Comparison of ENCODE assay signal across 7 mouse cellular contexts in genomic region chr1:154204652-154205573, GRCm38 (mm10). TPM values are rescaled to one million over a fixed set of nuclear protein-coding genes. Genes with fewer than 3 reads are reported as not detected.
DNase-seq lines count a peak whose midpoint lies in the region; ATAC-seq and TF ChIP-seq lines count a peak whose summit lies in the region.

No protein-coding gene starts in this region.

- WGBS in liver, embryonic 11.5 days, result 12% methylated on average over 66 of the region's 66 CpGs
- WGBS in liver, postnatal 0 days (ENCODE audit: insufficient replicate concordance), result 11% methylated on average over 66 of the region's 66 CpGs
- WGBS in embryonic facial prominence, embryonic 11.5 days, result 9% methylated on average over 66 of the region's 66 CpGs
- WGBS in hindbrain, embryonic 12.5 days, result 9% methylated on average over 66 of the region's 66 CpGs

- no peaks in the 10 kb centered on the region for H3K4me1 ChIP-seq in liver, embryonic 11.5 days (replicated peaks; ENCODE audit: control insufficient read depth, insufficient read depth, low read length)
- no peaks in the 10 kb centered on the region for H3K4me1 ChIP-seq in liver, postnatal 0 days (ENCODE audit: insufficient read depth)
- H3K4me1 ChIP-seq in embryonic facial prominence, embryonic 11.5 days (ENCODE audit: control insufficient read depth, insufficient read depth, low read length), result no peaks in the 10 kb centered on the region; the same call in 1 of the 2 replicates
- H3K4me1 ChIP-seq in hindbrain, embryonic 12.5 days, result peaks cover 11% of the 10 kb centered on the region

- H3K36me3 ChIP-seq in liver, embryonic 11.5 days (ENCODE audit: control insufficient read depth, insufficient read depth, low read length), result no peaks in the 10 kb centered on the region
- no peaks in the 10 kb centered on the region for H3K36me3 ChIP-seq in liver, postnatal 0 days (replicated peaks; ENCODE audit: insufficient read depth, low read length)
- no peaks in the 10 kb centered on the region for H3K36me3 ChIP-seq in embryonic facial prominence, embryonic 11.5 days (replicated peaks; ENCODE audit: control insufficient read depth, insufficient read depth, low read depth, low read length)
- no peaks in the 10 kb centered on the region for H3K36me3 ChIP-seq in hindbrain, embryonic 12.5 days

- no peaks in the 10 kb centered on the region for H3K9me3 ChIP-seq in liver, embryonic 11.5 days (ENCODE audit: control insufficient read depth, low read length)
- no peaks in the 10 kb centered on the region for H3K9me3 ChIP-seq in liver, postnatal 0 days (ENCODE audit: low read length)
- no peaks in the 10 kb centered on the region for H3K9me3 ChIP-seq in embryonic facial prominence, embryonic 11.5 days (replicated peaks; ENCODE audit: control insufficient read depth, low read length)
- H3K9me3 ChIP-seq in hindbrain, embryonic 12.5 days (replicated peaks), result no peaks in the 10 kb centered on the region

- H3K4me2 ChIP-seq in liver, embryonic 11.5 days, result peak overlapping the region; percentile 53
- no peak overlapping the region for H3K4me2 ChIP-seq in liver, postnatal 0 days (ENCODE audit: low read depth, low read length)
- H3K4me2 ChIP-seq in embryonic facial prominence, embryonic 11.5 days (ENCODE audit: low read depth, low read length), result peak overlapping the region; percentile 59
- H3K4me2 ChIP-seq in hindbrain, embryonic 12.5 days (replicated peaks), result peak overlapping the region; percentile 71

- H3K27ac ChIP-seq in liver, embryonic 11.5 days (ENCODE audit: low read depth, low read length), result no peak overlapping the region
- H3K27ac ChIP-seq in liver, postnatal 0 days (ENCODE audit: low read depth), result no peak overlapping the region
- no peak overlapping the region for H3K27ac ChIP-seq in embryonic facial prominence, embryonic 11.5 days (replicated peaks; ENCODE audit: low read depth, low read length)
- H3K27ac ChIP-seq in hindbrain, embryonic 12.5 days, result no peak overlapping the region

- H3K27me3 ChIP-seq in liver, embryonic 11.5 days (replicated peaks; ENCODE audit: control insufficient read depth, insufficient read depth, low read length), result peaks cover 32% of the 10 kb centered on the region
- H3K27me3 ChIP-seq in liver, postnatal 0 days (ENCODE audit: insufficient read depth, low read length), result peaks cover 33% of the 10 kb centered on the region
- H3K27me3 ChIP-seq in embryonic facial prominence, embryonic 11.5 days (ENCODE audit: control insufficient read depth, insufficient read depth, low read length), result peaks cover 30% of the 10 kb centered on the region
- peaks cover 42% of the 10 kb centered on the region for H3K27me3 ChIP-seq in hindbrain, embryonic 12.5 days

- H3K9ac ChIP-seq in liver, embryonic 11.5 days (ENCODE audit: low read depth, low read length), result no peak overlapping the region
- H3K9ac ChIP-seq in liver, postnatal 0 days (replicated peaks), result no peak overlapping the region
- peak overlapping the region; percentile 34; the same call in 1 of the 2 replicates for H3K9ac ChIP-seq in embryonic facial prominence, embryonic 11.5 days (replicated peaks; ENCODE audit: low read length)
- peak overlapping the region; percentile 1; the same call in 1 of the 2 replicates for H3K9ac ChIP-seq in hindbrain, embryonic 12.5 days

- 0 out of 2 replicates have a peak, but pooled peaks have one; percentile 26 for ATAC-seq in liver, embryonic 11.5 days (replicated peaks; ENCODE audit: low FRiP score)
- ATAC-seq in liver, postnatal 0 days, result no peak
- ATAC-seq in embryonic facial prominence, embryonic 11.5 days (replicated peaks; ENCODE audit: insufficient number of reproducible peaks, low FRiP score, low TSS enrichment, low read depth), result no peak
- 0 out of 2 replicates have a peak, but pooled peaks have one; percentile 19 for ATAC-seq in hindbrain, embryonic 12.5 days (ENCODE audit: low FRiP score)

- DNase-seq in liver, embryonic 11.5 days (ENCODE audit: low spot score), result no peak
- no peak for DNase-seq in liver, postnatal 0 days
- DNase-seq in embryonic facial prominence, embryonic 11.5 days (ENCODE audit: low spot score), result no peak
- DNase-seq in mesoderm, embryonic 11.5 days (ENCODE audit: low read depth, low spot score), result peak; percentile 29
- DNase-seq in T-cell, adult 2 months (ENCODE audit: low spot score), result no peak
- DNase-seq in MN1 (ENCODE audit: low spot score), result no peak

- no peak for TF ChIP-seq EP300 in liver, postnatal 0 days (IDR thresholded peaks at IDR 0.05; ENCODE audit: low read depth)

- H3K4me3 ChIP-seq in liver, embryonic 11.5 days (ENCODE audit: low read depth, low read length), result peak overlapping the region; percentile 31
- no peak overlapping the region for H3K4me3 ChIP-seq in liver, postnatal 0 days (ENCODE audit: low read depth, low read length)
- peak overlapping the region; percentile 31 for H3K4me3 ChIP-seq in embryonic facial prominence, embryonic 11.5 days (ENCODE audit: low read depth, low read length)
- H3K4me3 ChIP-seq in hindbrain, embryonic 12.5 days, result peak overlapping the region; percentile 33

- TF ChIP-seq CTCF in liver, postnatal 0 days (IDR thresholded peaks at IDR 0.05; ENCODE audit: low read depth), result no peak

RNA-seq across cellular contexts. Expression of gene Zfp648, which starts 3.9 kb away (rescaled TPM):
- polyA plus RNA-seq in liver, embryonic 11.5 days (2014; fragmentation: Nextera tagmentation; extraction: Ambion mirVana), result 0.16 TPM in 1 of 2 replicates, not detected in the other
- polyA plus RNA-seq in liver, postnatal 0 days (2015; fragmentation: Nextera tagmentation; extraction: Ambion mirVana), result not detected in 2 replicates
- polyA plus RNA-seq in embryonic facial prominence, embryonic 11.5 days (2014; fragmentation: Nextera tagmentation; extraction: Ambion mirVana), result 0.14 TPM in 2 replicates
- polyA plus RNA-seq in hindbrain, embryonic 12.5 days (2016; fragmentation: Nextera tagmentation; extraction: Ambion mirVana), result 0.72 and 1.1 TPM in 2 replicates

Comparison
In these comparisons a context has a peak if more than half of its experiments do, and no peak if none do; other contexts are left out.
1. ATAC-seq: peak in liver, embryonic 11.5 days (single experiment) and hindbrain, embryonic 12.5 days (single experiment); none in liver, postnatal 0 days (single experiment) and embryonic facial prominence, embryonic 11.5 days (single experiment).
2. H3K9ac ChIP-seq: peak in embryonic facial prominence, embryonic 11.5 days (single experiment) and hindbrain, embryonic 12.5 days (single experiment); none in liver, embryonic 11.5 days (single experiment) and liver, postnatal 0 days (single experiment).